Mouse (Mus musculus) cortical plate, adult 2 months (tissue): Measurements from ENCODE around the gene Syne2.

Experiments used
- CTCF ChIP-seq: fragments of 200-500 bp; IDR thresholded peaks from 2 replicates; pipeline ENCODE4 v1.5.1; 2011; ENCODE audit warnings: mild to moderate bottlenecking, control low read depth, low read length; ENCODE audit not compliant: insufficient read depth; ENCODE audit errors: extremely low read depth
- POLR2A ChIP-seq: fragments of 200-500 bp; IDR thresholded peaks from 2 replicates; pipeline ENCODE4 v1.6.1; 2011; ENCODE audit warnings: mild to moderate bottlenecking, low read length, control low read depth; ENCODE audit not compliant: insufficient read depth; ENCODE audit errors: extremely low read depth

- TF ChIP-seq CTCF = no peak
- no peak for TF ChIP-seq POLR2A
Observed at GRCm38 (mm10) chr12:76048672-76049071, 230.7 kb downstream of the Syne2 start.
